Mouse (Mus musculus) adrenal gland, adult 2 months (tissue): Measurements from ENCODE around the gene Gm45711. TPM values are rescaled to one million over a fixed set of nuclear protein-coding genes. Genes with fewer than 3 reads are reported as not detected.

Experiments
- DNase-seq: peaks from one replicate; pipeline ENCODE4 v3.0.0; 2021
- polyA plus RNA-seq: library from polyadenylated mRNA; depleted of rRNA; stranded (reverse); fragments of >200 nt; gene quantifications from 2 replicates; pipeline ENCODE4 v1.2.3, GENCODE M21; 2012; rRNA removed
- total RNA-seq, 2 experiments: library from RNA; stranded (reverse); gene quantifications; 2 replicates each; pipeline ENCODE4 v1.2.3; 2021

Gm45711 gene
- total and polyA plus RNA-seq, 3 experiments = 0.23 to 0.52 TPM; not detected in 1

DNA sequence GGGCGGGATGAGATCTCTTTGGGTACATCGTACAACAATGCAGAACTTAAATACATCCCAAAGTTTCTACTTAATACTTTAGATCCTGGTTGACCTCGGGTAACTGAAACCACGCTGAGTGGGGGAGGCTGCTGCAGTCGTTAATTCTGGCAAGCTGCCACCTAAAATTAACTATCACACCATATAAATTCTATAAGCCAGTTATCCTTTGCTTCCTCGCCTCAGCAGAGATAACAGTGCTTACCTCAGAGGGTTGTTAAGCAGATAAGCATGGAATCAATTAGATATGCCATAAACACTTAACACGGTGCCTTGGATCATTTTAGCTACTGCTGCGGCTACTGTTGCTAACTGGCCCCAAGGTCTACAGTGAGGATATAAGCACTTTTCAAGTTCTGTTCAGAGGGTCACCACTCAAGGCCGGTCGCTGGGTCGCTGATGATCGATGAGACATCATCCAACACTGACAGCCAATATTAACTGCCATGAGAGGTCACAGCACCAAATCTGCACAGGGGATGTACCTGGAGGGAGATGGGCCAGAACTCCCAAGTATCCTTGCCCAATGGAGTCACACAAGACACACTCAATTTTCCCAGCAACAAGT is 67.7 kb downstream of the Gm45711 start:
- DNase-seq = no peak

GRCm38 (mm10) chr8:104239418-104239861 is 70.4 kb downstream of the Gm45711 start:
- DNase-seq = no peak

DNA sequence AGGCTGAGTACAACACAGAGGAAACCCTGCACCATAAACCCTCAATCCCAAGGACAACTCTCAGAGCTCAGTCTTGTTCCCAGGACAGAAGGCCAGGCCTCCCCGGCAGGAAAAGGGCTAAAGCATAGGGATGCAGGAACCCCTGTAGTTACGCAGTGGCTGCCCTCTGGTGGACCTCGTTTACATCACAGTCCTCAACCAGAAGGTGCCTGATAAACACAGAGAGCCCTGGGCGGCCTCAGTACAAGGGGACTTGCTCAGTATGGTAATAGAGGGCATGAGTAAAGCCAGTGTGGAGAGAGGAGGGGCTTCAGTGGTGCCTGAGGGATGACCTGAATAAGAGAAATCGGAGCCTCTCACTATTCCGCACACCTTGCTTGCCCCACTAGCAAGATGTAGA is 75.3 kb downstream of the Gm45711 start:
- no peak for DNase-seq

DNA sequence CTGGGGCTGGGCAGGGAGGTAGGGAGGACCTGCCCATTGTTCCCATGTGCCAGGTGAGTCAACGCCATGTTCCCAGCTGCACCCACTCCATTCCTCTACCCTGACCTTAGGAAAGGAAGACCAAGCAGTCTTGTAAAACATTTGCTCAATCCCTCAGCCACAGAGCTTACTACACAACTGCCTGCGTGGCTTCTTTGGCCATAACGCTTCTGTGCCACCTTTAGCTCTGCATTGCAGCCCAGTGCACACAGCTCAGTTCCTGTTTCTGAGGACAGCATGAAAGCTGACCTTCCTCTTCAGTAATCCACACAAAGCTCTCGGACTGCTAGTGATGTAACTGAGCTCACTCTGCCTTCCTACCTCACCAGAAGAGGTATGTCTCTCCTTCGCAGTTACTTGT is 77.0 kb downstream of the Gm45711 start:
- DNase-seq = no peak

- no peak for DNase-seq
These were observed 77.8 kb downstream of the Gm45711 start for GRCm38 (mm10) chr8:104232039-104232438.

Other genes starting within 250 kb of the Gm45711 start
- 10 to 100 TPM; 38.7 to 59.7 TPM for gene Cdh5, start 208.5 kb downstream of the Gm45711 start, total RNA-seq
- 57.1 and 57.2 TPM in 2 replicates for gene Cdh5, start 208.5 kb downstream of the Gm45711 start, polyA plus RNA-seq
- 1 to 10 TPM; 4.6 to 7.2 TPM for gene Bean1, start 139.6 kb downstream of the Gm45711 start, total RNA-seq
- 12.1 and 17.6 TPM in 2 replicates for gene Bean1, start 139.6 kb downstream of the Gm45711 start, polyA plus RNA-seq
- gene Tk2, start 61.5 kb downstream of the Gm45711 start, total RNA-seq = 10 to 100 TPM; 59.3 to 87.1 TPM
- gene Tk2, start 61.5 kb downstream of the Gm45711 start, polyA plus RNA-seq = 54.6 and 62.1 TPM in 2 replicates
- 10 to 100 TPM; 49.2 to 99.6 TPM for gene Cklf, start 59.2 kb downstream of the Gm45711 start, total RNA-seq
- 14.1 and 15.4 TPM in 2 replicates for gene Cklf, start 59.2 kb downstream of the Gm45711 start, polyA plus RNA-seq
- under 1 TPM; 0.58 to 0.73 TPM for gene Cmtm2a, start 16.9 kb downstream of the Gm45711 start, total RNA-seq
- gene Cmtm2a, start 16.9 kb downstream of the Gm45711 start, polyA plus RNA-seq = 0.13 and 0.21 TPM in 2 replicates
- under 1 TPM in 1 of 2 experiments, not detected in 1; 0.29 TPM for gene Cmtm1, start 64 bp upstream of the Gm45711 start, total RNA-seq
- 0.09 TPM in 1 of 2 replicates, not detected in the other for gene Cmtm1, start 64 bp upstream of the Gm45711 start, polyA plus RNA-seq
- not detected for gene Gm11020, start 11.5 kb upstream of the Gm45711 start, total RNA-seq
- gene Gm11020, start 11.5 kb upstream of the Gm45711 start, polyA plus RNA-seq = not detected in 2 replicates
- not detected for gene Cmtm2b, start 12.1 kb upstream of the Gm45711 start, total RNA-seq
- not detected in 2 replicates for gene Cmtm2b, start 12.1 kb upstream of the Gm45711 start, polyA plus RNA-seq
- gene Cmtm3, start 29.3 kb upstream of the Gm45711 start, total RNA-seq = 100 to 1,000 TPM in 1 of 2 experiments, 10 to 100 TPM in 1; 56.9 to 110 TPM
- 336 and 405 TPM in 2 replicates for gene Cmtm3, start 29.3 kb upstream of the Gm45711 start, polyA plus RNA-seq
- 10 to 100 TPM; 31.1 to 53.2 TPM for gene Cmtm4, start 85.7 kb upstream of the Gm45711 start, total RNA-seq
- gene Cmtm4, start 85.7 kb upstream of the Gm45711 start, polyA plus RNA-seq = 19.1 and 19.5 TPM in 2 replicates
- gene Dync1li2, start 133.0 kb upstream of the Gm45711 start, total RNA-seq = 100 to 1,000 TPM in 1 of 2 experiments, 10 to 100 TPM in 1; 90.6 to 168 TPM
- 9.5 and 10.5 TPM in 2 replicates for gene Dync1li2, start 133.0 kb upstream of the Gm45711 start, polyA plus RNA-seq
- not detected for gene Terb1, start 199.8 kb upstream of the Gm45711 start, total RNA-seq
- not detected in 2 replicates for gene Terb1, start 199.8 kb upstream of the Gm45711 start, polyA plus RNA-seq
- 10 to 100 TPM; 31.1 to 40.8 TPM for gene Nae1, start 224.6 kb upstream of the Gm45711 start, total RNA-seq
- 1.1 and 2.0 TPM in 2 replicates for gene Nae1, start 224.6 kb upstream of the Gm45711 start, polyA plus RNA-seq
- 1 to 10 TPM; 1.9 to 4.2 TPM for gene Car7, start 224.6 kb upstream of the Gm45711 start, total RNA-seq
- 13.4 and 14.5 TPM in 2 replicates for gene Car7, start 224.6 kb upstream of the Gm45711 start, polyA plus RNA-seq